ENCODE assay signal across 9 mouse cellular contexts in genomic region chr1:187137426-187137825, GRCm38 (mm10).
DNase-seq lines count a peak whose midpoint lies in the region; ATAC-seq lines count a peak whose summit lies in the region.
"Had no signal": no experiment of that assay in that cellular context is flagged by ENCODE, and none has a peak within 500 bp of the region (broad histone marks: within the 10 kb centered on the region; RNA-seq: fewer than 3 reads in every experiment).

No protein-coding gene starts in this region.

- no peak for ATAC-seq in neural tube, embryonic 15.5 days (ENCODE audit: low FRiP score)
- 0 out of 2 replicates have a peak, but pooled peaks have one; percentile 49 for ATAC-seq in hindbrain, embryonic 11.5 days (ENCODE audit: low FRiP score)
- ATAC-seq in midbrain, embryonic 12.5 days (ENCODE audit: low FRiP score, low read depth) = peak; percentile 78

- no peaks in the 10 kb centered on the region for H3K4me1 ChIP-seq in neural tube, embryonic 15.5 days
- H3K4me1 ChIP-seq in hindbrain, embryonic 11.5 days (replicated peaks; ENCODE audit: control insufficient read depth, insufficient read depth, low read length) = no peaks in the 10 kb centered on the region
- H3K4me1 ChIP-seq in midbrain, embryonic 12.5 days = no peaks in the 10 kb centered on the region
- H3K4me1 ChIP-seq: embryonic facial prominence, embryonic 12.5 days had no signal

- no peak overlapping the region for H3K9ac ChIP-seq in neural tube, embryonic 15.5 days (replicated peaks)
- H3K9ac ChIP-seq in hindbrain, embryonic 11.5 days (ENCODE audit: low read depth, low read length) = no peak overlapping the region
- no peak overlapping the region for H3K9ac ChIP-seq in midbrain, embryonic 12.5 days (replicated peaks)
- H3K9ac ChIP-seq: embryonic facial prominence, embryonic 12.5 days had no signal

- no peaks in the 10 kb centered on the region for H3K9me3 ChIP-seq in neural tube, embryonic 15.5 days (replicated peaks)
- H3K9me3 ChIP-seq in hindbrain, embryonic 11.5 days (ENCODE audit: control insufficient read depth, low read length) = no peaks in the 10 kb centered on the region
- no peaks in the 10 kb centered on the region for H3K9me3 ChIP-seq in midbrain, embryonic 12.5 days
- H3K9me3 ChIP-seq: embryonic facial prominence, embryonic 12.5 days had no signal

- no peaks in the 10 kb centered on the region for H3K36me3 ChIP-seq in neural tube, embryonic 15.5 days
- H3K36me3 ChIP-seq in hindbrain, embryonic 11.5 days (ENCODE audit: control insufficient read depth, insufficient read depth, low read length) = no peaks in the 10 kb centered on the region
- no peaks in the 10 kb centered on the region for H3K36me3 ChIP-seq in midbrain, embryonic 12.5 days
- H3K36me3 ChIP-seq: embryonic facial prominence, embryonic 12.5 days had no signal

- H3K4me3 ChIP-seq in neural tube, embryonic 15.5 days (replicated peaks) = no peak overlapping the region
- no peak overlapping the region for H3K4me3 ChIP-seq in hindbrain, embryonic 11.5 days (ENCODE audit: low read depth, low read length)
- no peak overlapping the region for H3K4me3 ChIP-seq in midbrain, embryonic 12.5 days
- H3K4me3 ChIP-seq: embryonic facial prominence, embryonic 12.5 days had no signal

- DNase-seq in neural tube, embryonic 10.5 days (ENCODE audit: extremely low spot score, low spot score) = peak; percentile 32
- DNase-seq in adrenal gland, adult (ENCODE audit: inconsistent age in 2 of 2, low spot score in 1 of 2) = peak; percentile 38 to 81
- DNase-seq in embryo, embryonic 10 days (ENCODE audit: low spot score) = peak; percentile 82
- DNase-seq in hindbrain, embryonic 11.5 days (ENCODE audit: low spot score) = peak; percentile 73
- peak; percentile 42 to 75 for DNase-seq in layer of hippocampus, postnatal 14 days (ENCODE audit: low spot score in 2 of 2)
- DNase-seq in spleen, postnatal 36 days (ENCODE audit: low spot score in 2 of 2) = no peak

- H3K4me2 ChIP-seq in neural tube, embryonic 15.5 days = no peak overlapping the region
- no peak overlapping the region for H3K4me2 ChIP-seq in hindbrain, embryonic 11.5 days (replicated peaks; ENCODE audit: low read depth, low read length)
- H3K4me2 ChIP-seq in midbrain, embryonic 12.5 days (replicated peaks) = no peak overlapping the region
- H3K4me2 ChIP-seq: embryonic facial prominence, embryonic 12.5 days had no signal

- WGBS in neural tube, embryonic 15.5 days = 37% methylated on average over 6 of the region's 6 CpGs
- WGBS in hindbrain, embryonic 11.5 days = 40% methylated on average over 6 of the region's 6 CpGs
- WGBS in midbrain, embryonic 12.5 days = 35% methylated on average over 6 of the region's 6 CpGs

- H3K27me3 ChIP-seq in neural tube, embryonic 15.5 days (replicated peaks) = no peaks in the 10 kb centered on the region; the same call in none of the 2 replicates
- no peaks in the 10 kb centered on the region for H3K27me3 ChIP-seq in hindbrain, embryonic 11.5 days (ENCODE audit: control insufficient read depth, insufficient read depth, low read length)
- no peaks in the 10 kb centered on the region; the same call in 1 of the 2 replicates for H3K27me3 ChIP-seq in midbrain, embryonic 12.5 days
- H3K27me3 ChIP-seq: embryonic facial prominence, embryonic 12.5 days had no signal

- H3K27ac ChIP-seq in neural tube, embryonic 15.5 days (replicated peaks) = no peak overlapping the region
- no peak overlapping the region for H3K27ac ChIP-seq in hindbrain, embryonic 11.5 days (ENCODE audit: low read depth, low read length)
- no peak overlapping the region for H3K27ac ChIP-seq in midbrain, embryonic 12.5 days (replicated peaks)
- H3K27ac ChIP-seq: embryonic facial prominence, embryonic 12.5 days had no signal

Comparison
In these comparisons a context has a peak if more than half of its experiments do, and no peak if none do; other contexts are left out.
1. DNase-seq: peak in neural tube, embryonic 10.5 days (single experiment), adrenal gland, adult (2 of 2), embryo, embryonic 10 days (single experiment), hindbrain, embryonic 11.5 days (single experiment) and layer of hippocampus, postnatal 14 days (2 of 2); none in spleen, postnatal 36 days (0 of 2).